Mouse (Mus musculus) kidney, postnatal 14 days (tissue): ENCODE data around the gene Serpinb6d.

ENCODE experiments used
- DNase-seq: peaks from one replicate; pipeline ENCODE4 v3.0.0; 2022; ENCODE audit warnings: mixed read lengths

The Serpinb6d gene

DNA sequence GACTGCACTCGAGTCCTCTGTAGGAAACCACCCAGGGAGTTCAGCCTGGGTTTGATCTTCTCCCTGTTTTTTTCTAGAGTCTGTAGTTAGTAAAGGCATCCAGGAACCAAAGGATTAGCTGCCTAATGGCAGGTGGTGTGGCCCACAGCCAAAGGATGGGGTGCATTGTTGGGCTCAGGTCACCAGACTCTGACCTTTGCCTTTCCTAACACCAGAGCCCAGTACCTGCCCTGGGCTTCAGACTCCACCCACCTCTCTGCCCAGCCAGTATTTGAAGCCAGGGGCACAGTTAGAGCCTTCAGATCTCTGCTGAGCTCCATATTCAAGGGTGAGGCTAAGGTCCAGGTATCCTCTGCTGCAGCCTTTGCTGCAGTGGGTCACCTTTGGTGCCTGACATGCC, at the start of gene Serpinb6d:
Serpinb6d (plus strand) TSS at position 301 of the 400 bp plus-strand sequence.
- no peak for DNase-seq

DNA sequence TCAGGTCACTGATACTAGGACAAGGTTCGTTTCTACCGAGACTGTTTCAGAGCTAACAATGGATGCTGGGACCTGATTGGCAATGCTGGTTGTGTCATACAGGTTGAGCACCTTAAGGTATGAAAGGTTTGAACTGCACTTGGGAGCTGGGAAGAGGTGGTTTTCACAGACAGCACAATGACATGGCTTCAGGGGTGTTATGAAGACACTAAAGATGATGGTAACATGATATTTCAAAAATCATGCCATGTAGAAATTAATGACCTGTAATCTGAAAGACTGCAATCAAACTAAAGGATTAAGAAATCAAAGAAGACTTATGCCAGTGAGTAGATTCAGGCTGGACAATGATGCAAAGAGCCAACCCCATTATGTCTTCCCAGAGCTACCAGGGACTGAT, 38.3 kb upstream of the Serpinb6d start:
- DNase-seq, result no peak

DNA sequence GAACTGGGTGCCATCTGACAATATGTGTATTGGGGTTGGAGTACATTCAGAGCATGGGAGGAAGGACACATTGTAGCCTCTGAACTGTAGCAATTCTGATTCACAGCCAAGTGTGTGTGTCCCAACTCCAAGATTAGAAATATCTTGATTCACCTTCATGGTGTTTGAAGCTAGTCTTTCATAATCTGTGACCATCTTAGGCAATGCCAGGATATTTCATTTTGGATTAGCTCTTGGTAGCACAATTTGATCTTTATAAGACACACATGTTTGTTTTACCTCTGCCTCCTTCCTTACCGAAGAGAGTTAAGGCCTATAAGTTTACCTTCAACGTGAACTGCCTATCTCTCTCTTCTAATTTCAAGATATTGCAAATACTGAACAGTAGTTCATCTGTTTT, 18.7 kb upstream of the Serpinb6d start:
- no peak for DNase-seq

DNA sequence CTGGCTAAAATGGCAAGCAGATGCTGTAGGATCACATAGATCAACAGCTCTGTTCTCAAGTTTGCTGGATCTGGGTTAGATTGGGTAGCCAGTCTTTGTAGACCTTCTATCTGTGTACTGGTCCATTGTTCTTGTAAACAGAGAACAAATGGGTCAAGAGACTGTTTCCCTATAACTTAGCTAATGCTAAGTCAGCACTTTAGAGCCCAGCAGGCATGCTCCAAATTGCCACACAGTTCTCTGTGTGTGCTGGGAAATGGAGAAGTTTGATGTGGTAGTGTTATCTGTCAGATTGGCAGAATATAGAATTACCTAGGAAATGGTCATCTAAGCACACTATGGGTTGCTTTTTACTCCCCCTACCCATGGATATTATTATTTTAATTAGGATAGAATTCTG, 1.3 kb downstream of the Serpinb6d start:
- DNase-seq, result no peak

DNA sequence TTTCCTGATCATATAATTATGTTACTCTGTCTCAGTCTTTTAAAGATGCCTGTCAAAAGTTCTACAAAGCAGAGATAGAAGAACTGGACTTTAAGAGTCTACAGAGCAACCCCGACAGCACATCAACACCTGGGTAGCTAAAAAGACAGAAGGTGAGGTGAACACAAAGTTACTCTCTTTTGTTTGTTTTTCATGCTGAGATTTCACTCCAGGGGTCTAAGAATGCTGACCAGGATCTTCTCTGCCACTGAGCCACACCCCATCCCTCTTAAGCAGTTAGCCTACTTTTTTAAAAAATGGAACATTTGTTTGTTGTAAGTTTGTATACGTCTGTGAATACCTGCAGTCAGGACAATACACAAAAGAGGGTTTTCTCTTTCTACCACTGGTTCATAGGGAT, 59.1 kb downstream of the Serpinb6d start:
- no peak for DNase-seq
